Mouse (Mus musculus) gastrocnemius, postnatal 14 days (tissue): ENCODE measurements around the gene Mcm6. TPM values are rescaled to one million over a fixed set of nuclear protein-coding genes. Genes with fewer than 3 reads are reported as not detected.
A peak's percentile ranks its signal among the peaks of the same experiment; 100 is the strongest.

Source experiments
- DNase-seq: peaks from one replicate; pipeline ENCODE4 v3.0.0; 2021; ENCODE audit warnings: mixed read lengths
- intact Hi-C: fragments of 180-260 bp; cut with DNase I; formaldehyde crosslinking; loops from one replicate; pipeline ENCODE4 v1.15.1; 2025; ENCODE audit warnings: low total_unique reads
- long read RNA-seq, 2 experiments: library from polyadenylated mRNA; stranded (forward); transcript quantifications; one replicate each; pipeline ENCODE4 v2.0.0; 2021
- total RNA-seq, 2 experiments: library from RNA; stranded (reverse); gene quantifications; 2 replicates each; pipeline ENCODE4 v1.2.3; 2021

Gene Mcm6
- total RNA-seq, result 1 to 10 TPM; 6.6 to 9.7 TPM
- long read RNA-seq, experiment 1, transcript Mcm6-201 (17 exons, 2,910 nt), result major isoform, 10 of 10 reads
- long read RNA-seq, experiment 1, partial matches to known transcripts, result 0 of 10 reads
- long read RNA-seq, experiment 1, other reads (novel, unspliced or antisense), result 0 of 10 reads
- long read RNA-seq, experiment 2, transcript Mcm6-201 (17 exons, 2,910 nt), result major isoform, 13 of 13 reads
- long read RNA-seq, experiment 2, partial matches to known transcripts, result 0 of 13 reads
- long read RNA-seq, experiment 2, other reads (novel, unspliced or antisense), result 0 of 13 reads

DNA sequence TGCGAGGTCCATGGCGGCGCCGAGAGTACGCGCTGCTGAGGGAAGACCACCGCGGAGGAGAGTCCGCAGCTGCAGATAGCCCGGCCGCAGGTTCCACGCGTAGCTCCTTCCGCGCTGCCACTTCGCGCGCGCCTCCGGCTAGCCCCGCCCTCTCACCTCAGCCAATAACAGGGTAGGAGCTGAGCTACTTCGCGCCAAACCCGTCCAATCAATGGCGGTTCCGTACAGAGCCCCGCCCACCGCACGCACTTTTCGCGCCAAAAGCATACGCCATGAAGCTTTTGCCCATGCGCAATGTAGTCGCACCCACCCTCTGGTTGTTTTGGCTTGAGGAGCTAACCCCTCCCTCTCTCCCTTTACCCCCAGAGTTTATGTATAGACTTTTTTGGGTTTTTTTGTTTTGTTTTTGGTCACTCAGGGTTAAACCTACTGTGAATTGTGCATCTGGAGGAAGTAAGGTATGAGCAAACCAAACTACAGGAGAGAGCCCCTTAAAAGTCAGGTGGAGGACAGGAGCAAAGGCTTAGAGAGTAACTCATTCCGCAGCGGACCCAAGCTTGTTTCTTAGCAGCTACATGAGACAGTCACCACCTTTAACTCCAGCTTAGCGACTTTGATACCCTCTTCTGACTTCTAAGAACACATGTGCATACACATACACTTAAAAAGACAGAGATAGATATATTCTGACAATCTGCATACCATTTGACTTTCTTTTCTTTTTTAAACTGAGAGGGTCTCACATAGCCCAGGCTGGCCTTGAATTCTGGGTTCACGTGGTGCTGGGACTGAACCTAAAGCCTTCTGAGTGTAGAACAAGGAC, at the start of gene Mcm6:
Mcm6 (minus strand) TSS at position 111 of the 823 bp plus-strand sequence.
- peak; percentile 93 for DNase-seq
- intact Hi-C loops, result loop anchor here (5.0 kb wide), 1 partner anchor 473 kb away; no protein-coding TSS in a partner anchor

DNA sequence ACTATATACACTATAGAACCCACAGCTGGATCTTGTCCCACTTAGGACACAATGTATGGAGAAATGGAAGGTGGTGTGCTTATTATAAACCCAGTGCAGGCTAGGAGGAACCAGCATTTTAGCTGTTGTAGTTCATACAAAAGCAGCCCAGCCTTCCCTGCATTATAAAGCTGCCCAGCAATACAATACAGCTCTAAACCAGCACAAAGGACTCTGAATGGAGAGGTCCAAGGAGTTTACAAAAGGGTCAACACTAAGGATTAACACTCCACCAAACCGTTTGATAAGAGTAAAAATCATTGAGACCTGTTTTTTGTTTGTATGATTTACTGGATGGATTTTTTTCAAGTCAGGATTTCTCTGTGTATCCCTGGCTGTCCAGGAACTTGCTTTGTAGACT, 47.4 kb upstream of the Mcm6 start:
- no peak for DNase-seq
- intact Hi-C loops, result no loop called here

DNA sequence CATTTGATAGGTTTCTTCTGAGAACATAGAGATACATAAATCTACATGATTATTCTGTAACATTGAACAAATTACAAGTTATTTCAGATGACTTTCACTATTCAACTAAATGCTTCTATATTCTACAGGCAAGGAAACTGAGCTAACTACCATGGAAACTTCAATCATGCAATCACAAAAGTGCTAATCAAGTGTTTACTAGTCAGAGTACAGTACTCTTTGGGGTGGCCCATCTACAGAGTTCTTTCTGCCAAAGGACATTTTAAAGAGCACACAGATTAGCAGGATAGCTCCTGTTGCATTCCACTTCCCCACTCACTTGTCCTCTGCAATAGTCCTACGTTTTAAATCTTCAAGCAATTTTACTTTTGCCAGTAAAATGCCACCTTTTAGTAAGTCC, 46.2 kb upstream of the Mcm6 start:
- intact Hi-C loops, result no loop called here
- DNase-seq, result no peak

DNA sequence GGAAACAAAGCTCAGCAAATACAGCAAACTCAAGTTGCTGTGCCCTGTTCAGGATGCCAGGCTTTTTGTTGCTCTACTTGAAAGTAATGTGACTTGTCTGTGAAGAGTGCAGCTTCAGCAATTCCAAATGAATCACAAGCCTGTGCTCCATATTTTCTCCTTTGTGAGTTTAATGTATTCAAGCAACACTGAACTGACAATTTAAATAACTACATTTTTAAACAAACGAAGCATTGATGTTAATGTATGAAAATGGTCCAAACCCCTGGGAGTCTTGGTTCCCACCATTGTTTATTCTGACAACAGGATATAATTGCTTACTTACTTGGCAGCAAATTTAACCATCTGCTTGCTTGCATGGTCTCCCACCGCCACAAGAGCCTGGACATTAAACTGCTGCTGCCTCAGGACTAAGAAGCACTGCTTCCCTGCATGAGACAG, 45.6 kb upstream of the Mcm6 start:
- no peak for DNase-seq
- intact Hi-C loops, result no loop called here

DNA sequence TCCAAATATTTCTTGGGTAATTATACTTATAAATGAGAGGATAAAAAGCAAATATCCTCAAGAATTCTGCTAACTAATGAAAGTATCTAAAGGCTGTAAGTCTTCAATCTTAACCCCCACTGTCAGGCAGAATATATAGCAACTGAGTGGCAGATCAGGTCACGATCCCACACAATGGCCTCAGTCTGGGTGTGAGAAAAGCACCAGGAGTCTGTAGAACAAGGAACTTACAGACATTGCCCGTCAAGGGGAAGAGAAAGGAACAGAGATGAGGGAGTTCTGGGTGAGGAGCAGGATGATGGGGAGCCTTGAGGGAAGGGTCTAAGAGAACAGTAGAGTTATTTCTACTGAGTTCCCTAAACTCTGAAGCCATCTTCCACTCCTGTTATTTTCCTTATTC, 41.5 kb upstream of the Mcm6 start:
- intact Hi-C loops, result no loop called here
- no peak for DNase-seq

DNA sequence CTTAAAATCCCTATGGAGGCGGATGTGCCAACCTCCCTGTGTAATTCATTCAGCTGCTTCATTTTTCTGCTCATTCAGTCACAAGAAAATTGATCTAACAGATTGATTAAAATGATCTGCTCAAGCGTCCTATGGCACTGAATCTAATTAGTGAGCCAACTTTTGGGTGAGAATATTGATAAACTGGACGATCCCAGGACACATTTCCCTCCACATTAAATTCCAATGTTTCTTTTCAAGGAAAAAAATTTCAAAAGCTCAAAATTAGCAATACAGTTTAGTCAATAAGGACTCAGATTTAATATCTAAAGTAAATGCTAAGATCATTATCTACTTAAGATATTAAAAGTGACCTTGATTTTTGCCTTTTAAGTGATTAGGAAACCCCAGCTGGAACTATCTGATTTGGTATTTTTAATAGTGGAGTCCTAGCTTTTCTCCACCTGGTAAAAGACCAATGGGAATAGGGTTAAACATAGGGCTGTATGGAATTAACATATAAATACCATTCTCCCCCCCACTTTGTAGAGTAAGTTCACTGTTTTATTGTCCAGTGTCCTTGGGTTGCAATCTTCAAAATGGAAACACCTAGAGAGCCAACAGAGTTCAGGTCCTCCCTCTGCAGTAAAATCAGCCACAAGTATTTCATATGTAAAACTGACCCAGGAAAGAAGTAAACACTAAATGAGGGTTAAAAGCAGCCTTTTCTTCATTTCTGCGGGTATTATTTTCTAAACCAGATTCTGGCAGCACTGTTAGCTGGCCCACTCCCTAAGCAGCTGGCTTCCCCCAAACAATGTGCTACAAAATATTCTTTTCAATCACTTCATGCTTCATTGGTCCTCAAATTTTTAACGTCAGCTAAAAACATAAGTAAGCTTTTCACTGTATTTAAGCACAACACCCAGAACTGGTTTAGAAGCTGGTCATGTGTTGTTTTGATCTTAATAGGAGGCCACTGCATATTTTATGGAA, 40.8 kb upstream of the Mcm6 start:
- intact Hi-C loops, result no loop called here
- DNase-seq, result no peak

DNA sequence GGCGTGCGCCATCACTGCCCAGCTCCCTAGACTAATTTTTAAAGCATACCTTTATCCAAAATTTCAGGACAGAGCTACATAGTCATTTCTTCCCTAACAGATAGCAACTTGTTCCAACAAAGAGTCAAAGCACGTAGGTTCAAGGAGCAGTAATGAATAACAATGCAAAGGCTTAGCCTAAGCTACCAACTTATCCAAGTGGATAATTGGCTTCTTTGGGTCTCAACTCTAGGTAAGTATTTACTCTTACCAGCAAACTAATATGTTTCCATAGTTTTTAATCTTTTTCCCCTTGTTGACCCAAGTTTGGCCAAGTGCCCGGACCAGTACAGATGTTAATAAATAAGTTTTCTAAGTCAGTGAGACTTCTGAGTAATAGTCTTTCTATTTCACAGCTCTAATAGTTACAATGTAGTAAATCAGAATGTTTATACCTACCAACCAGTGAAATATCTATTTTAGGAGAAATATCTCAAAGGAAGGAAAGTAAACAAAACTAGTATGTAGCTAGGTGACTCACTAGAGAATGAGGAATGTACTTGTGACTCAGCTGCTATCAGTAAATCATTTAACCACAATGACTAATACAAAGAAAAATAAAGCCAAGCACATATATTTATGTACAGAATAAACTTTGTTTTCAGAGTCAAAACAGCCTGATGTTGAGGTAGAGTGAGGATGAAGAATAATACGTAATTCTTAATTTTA, 39.4 kb upstream of the Mcm6 start:
- no peak for DNase-seq
- intact Hi-C loops, result no loop called here

DNA sequence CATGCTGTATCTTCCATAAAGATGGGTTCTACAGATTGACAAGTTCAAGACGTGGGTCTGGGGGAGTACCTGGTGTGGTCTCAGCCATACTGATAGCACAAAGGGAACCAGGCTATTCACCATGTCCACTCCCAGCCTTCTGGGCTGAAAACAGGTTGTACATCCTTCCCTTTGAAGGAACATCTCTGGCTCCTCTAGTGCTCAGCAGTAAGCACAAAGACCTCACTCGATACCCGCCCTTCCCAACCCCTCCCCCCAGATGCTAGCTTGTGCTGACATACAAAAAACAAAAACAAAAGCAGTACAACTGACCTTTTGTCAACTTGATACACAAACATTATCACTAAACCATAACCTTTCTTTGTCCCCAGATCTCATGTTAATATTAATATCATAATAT, 35.2 kb upstream of the Mcm6 start:
- intact Hi-C loops, result no loop called here
- DNase-seq, result no peak

DNA sequence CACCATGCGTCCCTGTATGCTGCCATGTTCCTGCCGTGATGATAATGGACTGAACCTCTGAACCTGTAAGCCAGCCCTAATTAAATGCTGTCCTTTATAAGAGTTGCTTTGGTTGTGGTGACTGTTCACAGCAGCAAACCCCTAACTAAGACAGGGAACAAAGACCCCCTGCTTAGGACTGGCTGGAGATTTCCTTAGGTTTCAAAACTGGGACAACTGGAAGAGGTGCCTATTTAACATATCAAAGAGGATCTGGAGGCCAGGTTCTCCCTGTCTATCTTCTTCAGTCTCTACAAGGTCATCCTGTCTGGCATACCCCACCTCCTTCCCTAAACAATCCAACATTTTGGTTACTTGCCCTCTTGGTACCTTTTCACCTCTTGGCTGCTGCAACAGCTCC, 32.9 kb upstream of the Mcm6 start:
- DNase-seq, result no peak
- intact Hi-C loops, result no loop called here

DNA sequence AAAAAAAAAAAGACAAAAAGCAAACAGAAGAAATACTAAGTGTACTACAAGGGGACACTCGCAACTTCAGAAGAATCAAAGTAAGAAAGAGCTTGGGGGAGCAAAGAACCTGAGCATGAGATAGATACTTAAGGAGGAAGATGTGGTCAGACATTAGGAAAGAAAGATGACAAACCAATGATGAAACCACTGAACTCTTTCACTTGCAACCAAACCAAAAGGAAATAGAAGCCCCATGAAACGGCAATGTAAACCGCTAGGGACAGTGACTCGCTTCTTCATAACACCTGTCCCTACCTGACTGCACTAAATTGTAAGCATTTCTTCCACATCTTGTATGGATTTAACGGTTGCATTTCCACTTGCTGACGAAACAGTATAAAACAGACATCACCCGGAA, 27.0 kb upstream of the Mcm6 start:
- DNase-seq, result no peak
- intact Hi-C loops, result no loop called here

DNA sequence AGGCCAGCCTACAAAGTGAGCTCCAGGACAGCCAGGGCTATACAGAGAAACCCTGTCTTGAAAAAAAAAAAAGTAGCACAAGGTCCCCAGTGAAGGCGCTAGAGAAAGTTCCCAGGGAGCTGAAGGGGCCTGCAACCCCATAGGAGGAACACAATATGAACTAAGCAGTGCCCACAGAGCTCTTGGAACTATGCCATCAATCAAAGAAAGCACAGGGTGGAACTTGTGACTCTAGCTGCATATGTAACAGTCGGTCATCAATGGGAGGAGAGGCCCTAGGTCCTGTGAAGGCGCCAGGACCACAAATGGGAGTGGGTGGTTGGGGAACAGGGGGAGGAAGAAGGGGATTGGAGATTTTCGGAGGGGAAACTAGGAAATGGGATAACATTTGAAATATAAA, 17.4 kb upstream of the Mcm6 start:
- intact Hi-C loops, result no loop called here
- no peak for DNase-seq

DNA sequence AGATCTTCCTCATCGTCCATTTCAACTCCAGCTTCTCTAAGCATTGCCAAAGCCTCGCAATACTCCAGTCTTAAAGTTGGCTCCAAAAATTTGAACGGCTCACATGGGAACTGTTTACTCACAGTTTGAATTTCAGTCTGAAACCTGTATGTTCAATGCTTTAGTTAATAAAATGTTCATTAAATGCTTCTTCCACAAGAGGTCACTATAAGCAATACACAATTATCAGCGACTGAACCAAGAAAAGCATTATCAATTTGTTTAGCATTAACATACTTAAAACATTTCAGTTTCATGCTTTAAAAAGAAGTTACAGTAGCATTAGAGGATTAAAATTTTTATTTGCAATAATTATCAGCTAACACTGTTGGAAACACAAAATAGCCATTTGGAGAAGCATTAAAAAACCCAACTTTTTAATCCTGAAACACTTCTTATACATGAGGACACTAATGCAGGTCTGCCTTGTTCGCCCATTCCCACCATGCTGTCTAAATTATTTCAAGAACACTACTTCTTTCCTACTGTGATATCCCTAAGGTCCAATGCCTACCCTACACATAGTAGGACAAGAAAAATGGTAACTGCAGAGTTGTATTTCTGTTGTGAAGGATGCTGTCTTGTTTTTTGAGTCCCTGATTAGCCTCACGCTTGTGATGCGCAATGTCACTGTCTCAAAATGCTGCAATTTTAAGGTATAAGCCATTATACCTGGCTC, 12.8 kb upstream of the Mcm6 start:
- intact Hi-C loops, result loop anchor here (5.0 kb wide), 1 partner anchor 455 kb away; no protein-coding TSS in a partner anchor
- no peak for DNase-seq

DNA sequence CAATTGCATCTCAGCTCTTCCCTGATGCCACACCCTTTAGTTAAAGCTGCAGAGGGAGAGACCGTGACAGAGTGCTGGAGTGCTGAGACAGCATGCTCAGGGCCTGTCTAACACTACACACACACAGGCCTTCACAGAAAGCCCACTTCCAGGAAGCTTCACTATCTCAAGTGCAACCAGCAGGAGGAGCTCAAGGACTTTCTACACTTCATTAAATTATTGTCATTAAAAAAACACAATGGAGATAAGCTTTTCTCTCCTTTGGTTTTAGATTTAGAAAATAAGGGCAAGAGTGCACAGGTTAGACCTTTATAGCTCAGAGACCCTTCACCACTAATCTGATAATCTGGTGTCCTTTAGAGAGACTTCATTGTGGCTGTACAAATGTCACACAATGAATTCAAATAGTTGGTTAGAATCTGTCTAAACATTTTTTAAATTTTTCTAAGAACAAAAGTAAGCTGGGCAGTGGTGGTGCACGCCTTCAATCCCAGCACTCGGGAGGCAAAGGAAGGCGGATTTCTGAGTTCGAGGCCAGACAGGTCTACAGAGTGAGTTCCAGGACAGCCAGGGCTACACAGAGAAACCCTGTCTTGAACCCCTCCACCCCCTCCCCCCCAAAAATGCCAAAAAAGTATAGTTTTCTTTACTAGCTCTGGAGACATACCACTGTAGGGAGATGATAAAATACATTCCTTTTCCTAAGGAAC, 9.4 kb upstream of the Mcm6 start:
- intact Hi-C loops, result no loop called here
- DNase-seq, result peak; percentile 24

DNA sequence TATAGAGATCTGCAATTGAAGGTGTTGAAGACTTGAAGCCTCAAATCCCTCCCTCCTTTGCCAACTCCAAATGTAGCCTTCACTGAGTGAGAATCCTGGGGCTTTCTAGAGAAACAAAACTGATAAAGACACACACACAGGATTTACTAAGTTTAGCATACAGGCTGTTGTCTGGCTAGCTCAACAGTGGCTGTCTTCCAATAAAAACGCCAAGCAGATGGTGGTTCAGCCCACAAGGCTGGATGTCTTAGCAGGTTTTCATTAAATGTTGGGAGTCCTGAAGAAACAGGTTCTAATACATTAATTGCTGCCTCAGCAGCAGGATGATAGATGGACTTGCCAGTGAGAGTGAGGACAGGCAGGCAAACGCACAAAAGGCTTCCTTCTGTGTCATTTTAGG, 1.1 kb upstream of the Mcm6 start:
- intact Hi-C loops, result loop anchor here (5.0 kb wide), 1 partner anchor 472 kb away; no protein-coding TSS in a partner anchor
- no peak for DNase-seq

DNA sequence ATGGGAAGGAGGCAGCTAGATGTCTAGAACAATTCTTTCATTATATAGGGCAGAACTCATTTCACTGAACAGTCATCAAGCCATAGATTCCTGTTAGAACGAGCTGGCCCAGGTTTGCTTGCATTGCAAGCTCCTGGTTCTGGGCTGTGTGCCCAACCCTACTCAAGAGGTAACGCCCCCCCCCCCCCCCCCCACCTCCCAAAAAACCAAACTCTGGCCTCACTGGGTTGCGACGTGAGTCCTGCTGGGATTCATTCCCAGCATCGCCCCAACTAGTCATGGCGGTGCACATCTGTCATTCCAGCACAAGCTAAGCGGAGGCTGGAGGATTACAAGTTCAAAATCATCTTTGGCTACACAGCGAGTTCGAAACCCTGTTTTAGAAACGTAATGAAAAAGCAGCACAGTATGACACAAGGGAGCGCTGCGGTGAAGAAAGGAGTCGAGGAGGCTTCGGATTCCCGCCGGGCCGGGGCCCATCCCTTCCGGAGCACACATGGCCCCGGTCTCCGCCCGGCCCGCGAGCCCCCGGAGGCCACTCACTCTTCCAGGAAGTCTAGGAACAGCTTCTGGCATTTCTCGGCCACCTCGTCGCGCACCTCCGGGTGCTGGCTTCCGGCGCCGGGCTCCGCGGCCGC, 429 bp downstream of the Mcm6 start:
- intact Hi-C loops, result no loop called here
- DNase-seq, result no peak

DNA sequence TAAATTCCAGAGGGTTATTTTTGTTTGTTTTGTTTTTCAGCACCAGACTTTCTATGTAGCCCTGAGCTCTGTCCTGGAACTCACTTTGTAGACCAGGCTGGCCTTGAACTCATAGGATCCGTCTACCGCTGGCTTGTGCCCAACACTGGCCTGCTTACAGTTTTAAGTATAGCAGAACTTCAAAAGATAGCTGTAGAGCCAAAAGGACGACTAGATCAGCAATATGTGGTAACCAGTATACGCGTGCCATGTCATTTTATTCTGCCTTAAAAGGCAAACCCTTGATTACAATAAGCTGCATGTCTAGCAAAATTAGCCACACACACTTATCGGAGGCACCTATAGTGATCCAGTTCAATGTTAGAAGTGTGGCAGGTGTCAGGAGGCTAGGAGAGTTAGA, 1.2 kb downstream of the Mcm6 start:
- no peak for DNase-seq
- intact Hi-C loops, result no loop called here

DNA sequence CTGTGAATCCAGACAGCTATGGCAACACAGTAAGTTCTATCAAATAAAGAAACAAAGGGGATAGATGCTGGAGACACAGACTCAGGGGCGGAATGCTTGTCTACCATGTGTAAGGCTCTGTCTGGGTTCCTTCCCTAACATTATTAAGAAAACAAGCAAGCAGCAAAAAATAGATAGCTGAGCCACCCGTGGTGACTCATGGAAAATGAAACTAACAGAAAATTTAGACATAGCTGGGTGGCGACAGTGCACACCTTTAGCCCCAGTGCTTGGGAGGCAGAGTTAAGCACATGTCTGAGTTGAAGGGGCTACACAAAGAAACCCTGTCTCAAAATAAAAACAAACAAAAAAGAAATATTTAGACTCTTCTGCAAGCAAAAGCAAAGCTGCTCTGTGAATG, 2.0 kb downstream of the Mcm6 start:
- no peak for DNase-seq
- intact Hi-C loops, result no loop called here

DNA sequence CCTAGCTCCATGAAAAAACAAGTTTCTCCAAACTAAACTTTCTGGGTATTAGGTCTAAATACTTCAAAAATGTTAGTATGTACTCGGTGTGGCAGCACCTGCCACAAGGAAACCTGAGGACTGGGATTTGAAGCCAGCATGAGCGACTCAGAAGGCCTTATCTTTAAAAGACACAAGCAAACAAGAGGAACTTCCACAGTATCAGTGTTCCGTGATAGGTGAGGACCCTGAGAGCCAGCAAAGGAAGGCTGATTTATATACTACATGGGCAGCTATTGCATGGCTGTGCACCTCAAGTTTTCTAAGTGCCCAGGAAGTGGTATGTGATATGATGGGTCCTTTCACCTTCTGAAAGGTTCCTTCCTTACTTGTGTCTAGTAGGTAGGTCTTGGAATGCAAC, 6.4 kb downstream of the Mcm6 start:
- intact Hi-C loops, result no loop called here
- DNase-seq, result no peak
